Mouse (Mus musculus) stomach, postnatal 0 days (tissue): Measurements from ENCODE around the gene Ggt1.

ENCODE experiments used
- CTCF ChIP-seq: IDR thresholded peaks from 2 replicates; pipeline ENCODE4 v1.5.1; 2016; ENCODE audit warnings: antibody characterized with exemption, low read depth, mild to moderate bottlenecking, moderate library complexity
- EP300 ChIP-seq: optimal IDR thresholded peaks from 2 replicates; pipeline ENCODE3; 2016; ENCODE audit warnings: antibody characterized with exemption

- TF ChIP-seq CTCF (no peak), EP300 (no peak)
These were observed 45.8 kb downstream of the Ggt1 start for GRCm38 (mm10) chr10:75607253-75607652.
